Mouse (Mus musculus) liver, embryonic 12.5 days (tissue): ENCODE results near the gene Vax1. TPM values are rescaled to one million over a fixed set of nuclear protein-coding genes. Genes with fewer than 3 reads are reported as not detected.

ENCODE experiments used
- ATAC-seq: fragments of 200-750 bp; cut with Nextera tagmentation; 2 replicates; pipeline ENCODE4 v1.8.0; 2017; ENCODE audit warnings: moderate number of reproducible peaks, mild to moderate bottlenecking, moderate library complexity
- H3K27ac ChIP-seq: fragments of 300-500 bp; sonication (generic); 2 replicates; pipeline ENCODE4 v1.5.1; 2016; ENCODE audit warnings: mild to moderate bottlenecking
- H3K27me3 ChIP-seq: fragments of 300-500 bp; sonication (generic); replicated peaks from 2 replicates; pipeline ENCODE4 v1.6.1; 2016; ENCODE audit warnings: mild to moderate bottlenecking, moderate library complexity
- H3K36me3 ChIP-seq: fragments of 300-500 bp; sonication (generic); 2 replicates; pipeline ENCODE4 v1.6.1; 2016; ENCODE audit warnings: mild to moderate bottlenecking, moderate library complexity
- H3K4me1 ChIP-seq: fragments of 300-500 bp; sonication (generic); 2 replicates; pipeline ENCODE4 v1.6.1; 2016
- H3K4me2 ChIP-seq: fragments of 300-500 bp; sonication (generic); 2 replicates; pipeline ENCODE4 v1.6.1; 2016; ENCODE audit warnings: mild to moderate bottlenecking, moderate library complexity
- H3K4me3 ChIP-seq: fragments of 300-500 bp; sonication (generic); 2 replicates; pipeline ENCODE4 v1.5.1; 2016; ENCODE audit warnings: mild to moderate bottlenecking, moderate library complexity
- H3K9ac ChIP-seq: fragments of 300-500 bp; sonication (generic); 2 replicates; pipeline ENCODE4 v1.6.1; 2016; ENCODE audit warnings: mild to moderate bottlenecking, moderate library complexity
- H3K9me3 ChIP-seq: fragments of 300-500 bp; sonication (generic); replicated peaks from 2 replicates; pipeline ENCODE4 v1.6.1; 2016; ENCODE audit warnings: mild to moderate bottlenecking, moderate library complexity
- WGBS: fragments of 180-500 bp; shearing (Covaris S2); methylation state at CpG from one replicate; pipeline ENCODE4 v1.1.7; 2016; ENCODE audit not compliant: insufficient replicate concordance; 5-methylcytosine and 5-hydroxymethylcytosine counted together
- polyA plus RNA-seq: library from polyadenylated mRNA; unstranded; fragments of >200 nt; fragmentation: Nextera tagmentation; extraction: Ambion mirVana; gene quantifications from 2 replicates; pipeline ENCODE4 v1.2.1, GENCODE M21; 2016

The Vax1 gene
- polyA plus RNA-seq, 1 experiment from 2014 or later, result not detected

GRCm38 (mm10) chr19:59134916-59135315, 34.9 kb downstream of the Vax1 start:
- WGBS, result 25% methylated on average over 2 of the region's 2 CpGs
- no peaks in the 10 kb centered on the region for H3K36me3 ChIP-seq
- H3K4me1 ChIP-seq, result no peaks in the 10 kb centered on the region
- no peak overlapping the region for H3K4me3 ChIP-seq
- no peak for ATAC-seq
- no peak overlapping the region for H3K27ac ChIP-seq
- peaks cover 3% of the 10 kb centered on the region; the same call in 1 of the 2 replicates for H3K27me3 ChIP-seq
- no peak overlapping the region for H3K4me2 ChIP-seq
- H3K9ac ChIP-seq, result no peak overlapping the region
- no peaks in the 10 kb centered on the region for H3K9me3 ChIP-seq

GRCm38 (mm10) chr19:59133202-59133601, 36.7 kb downstream of the Vax1 start:
- no peaks in the 10 kb centered on the region for H3K9me3 ChIP-seq
- H3K9ac ChIP-seq, result no peak overlapping the region
- no peak overlapping the region for H3K4me2 ChIP-seq
- no peaks in the 10 kb centered on the region for H3K4me1 ChIP-seq
- no peak for ATAC-seq
- WGBS, result 74% methylated on average over 11 of the region's 11 CpGs
- peaks cover 8% of the 10 kb centered on the region for H3K27me3 ChIP-seq
- no peak overlapping the region for H3K4me3 ChIP-seq
- no peak overlapping the region for H3K27ac ChIP-seq
- H3K36me3 ChIP-seq, result no peaks in the 10 kb centered on the region

GRCm38 (mm10) chr19:59129671-59130070, 40.2 kb downstream of the Vax1 start:
- WGBS, result 72% methylated on average over 2 of the region's 2 CpGs
- no peak for ATAC-seq
- H3K4me2 ChIP-seq, result no peak overlapping the region
- peaks cover 8% of the 10 kb centered on the region for H3K27me3 ChIP-seq
- H3K9ac ChIP-seq, result no peak overlapping the region
- no peak overlapping the region for H3K4me3 ChIP-seq
- H3K4me1 ChIP-seq, result no peaks in the 10 kb centered on the region
- H3K36me3 ChIP-seq, result no peaks in the 10 kb centered on the region
- no peaks in the 10 kb centered on the region for H3K9me3 ChIP-seq
- no peak overlapping the region for H3K27ac ChIP-seq

- no peak overlapping the region for H3K4me2 ChIP-seq
- WGBS, result 66% methylated on average over 8 of the region's 8 CpGs
- H3K4me1 ChIP-seq, result no peaks in the 10 kb centered on the region
Measured at GRCm38 (mm10) chr19:59128531-59129204, 41.2 kb downstream of the Vax1 start.

GRCm38 (mm10) chr19:59127424-59127823, 42.4 kb downstream of the Vax1 start:
- H3K9me3 ChIP-seq, result no peaks in the 10 kb centered on the region
- no peak overlapping the region for H3K4me2 ChIP-seq
- peaks cover 8% of the 10 kb centered on the region for H3K27me3 ChIP-seq
- ATAC-seq, result no peak
- no peaks in the 10 kb centered on the region for H3K36me3 ChIP-seq
- WGBS, result 60% methylated on average over 3 of the region's 3 CpGs
- no peak overlapping the region for H3K27ac ChIP-seq
- H3K4me1 ChIP-seq, result no peaks in the 10 kb centered on the region
- H3K4me3 ChIP-seq, result no peak overlapping the region
- H3K9ac ChIP-seq, result no peak overlapping the region

More at GRCm38 (mm10) chr19:59128531-59129204, 41.2 kb downstream of the Vax1 start:
- H3K36me3 ChIP-seq, result no peaks in the 10 kb centered on the region
- no peak overlapping the region for H3K4me3 ChIP-seq
- H3K9ac ChIP-seq, result no peak overlapping the region
- H3K27ac ChIP-seq, result no peak overlapping the region
- peaks cover 8% of the 10 kb centered on the region for H3K27me3 ChIP-seq
- H3K9me3 ChIP-seq, result no peaks in the 10 kb centered on the region
- ATAC-seq, result no peak

Other genes starting within 250 kb of the Vax1 start
- gene Eno4, start 226.6 kb downstream of the Vax1 start, polyA plus RNA-seq, result 0.10 and 0.12 TPM in 2 replicates
- gene Hspa12a, start 226.4 kb downstream of the Vax1 start, polyA plus RNA-seq, result 1.2 and 1.3 TPM in 2 replicates
- gene Shtn1, start 94.0 kb downstream of the Vax1 start, polyA plus RNA-seq, result 0.47 and 0.57 TPM in 2 replicates
- not detected in 2 replicates for gene Kcnk18, start 49.2 kb upstream of the Vax1 start, polyA plus RNA-seq
- gene Slc18a2, start 90.8 kb upstream of the Vax1 start, polyA plus RNA-seq, result 5.1 and 6.0 TPM in 2 replicates
- gene Rps12-ps3, start 152.2 kb upstream of the Vax1 start, polyA plus RNA-seq, result 8.7 and 15.2 TPM in 2 replicates
- 9.1 and 9.7 TPM in 2 replicates for gene Pdzd8, start 175.7 kb upstream of the Vax1 start, polyA plus RNA-seq